Mouse (Mus musculus) frontal cortex, postnatal 14 days (tissue): ENCODE results near the gene Kidins220.

Experiments used
- DNase-seq, 2 experiments: peaks; one replicate each; pipeline ENCODE4 v3.0.0; 2022; ENCODE audit warnings: low spot score in 2 of 2

Gene Kidins220

GRCm38 (mm10) chr12:25026308-25026707 lies 51.6 kb downstream of the Kidins220 start:
- DNase-seq = no peak

DNA sequence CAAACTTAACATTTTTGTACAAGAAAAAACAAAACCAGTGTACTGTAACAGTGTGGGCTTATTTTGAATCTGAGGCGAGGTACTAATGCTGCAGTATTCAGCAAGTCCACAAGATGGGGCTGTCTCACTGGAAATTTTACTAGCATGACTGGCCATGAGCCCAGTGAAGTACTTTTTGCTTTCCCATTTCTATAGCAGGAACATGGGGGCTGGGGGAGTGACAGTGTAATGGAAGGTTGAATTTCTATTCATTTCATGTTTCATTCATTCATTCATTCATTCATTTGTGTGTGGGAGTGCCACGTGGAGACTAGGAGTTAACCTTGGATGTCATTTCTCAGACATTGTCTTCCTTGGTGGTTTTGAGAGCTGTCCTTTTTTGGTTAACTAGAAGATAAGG lies 52.7 kb downstream of the Kidins220 start:
- DNase-seq = peak; percentile 37 to 71

DNA sequence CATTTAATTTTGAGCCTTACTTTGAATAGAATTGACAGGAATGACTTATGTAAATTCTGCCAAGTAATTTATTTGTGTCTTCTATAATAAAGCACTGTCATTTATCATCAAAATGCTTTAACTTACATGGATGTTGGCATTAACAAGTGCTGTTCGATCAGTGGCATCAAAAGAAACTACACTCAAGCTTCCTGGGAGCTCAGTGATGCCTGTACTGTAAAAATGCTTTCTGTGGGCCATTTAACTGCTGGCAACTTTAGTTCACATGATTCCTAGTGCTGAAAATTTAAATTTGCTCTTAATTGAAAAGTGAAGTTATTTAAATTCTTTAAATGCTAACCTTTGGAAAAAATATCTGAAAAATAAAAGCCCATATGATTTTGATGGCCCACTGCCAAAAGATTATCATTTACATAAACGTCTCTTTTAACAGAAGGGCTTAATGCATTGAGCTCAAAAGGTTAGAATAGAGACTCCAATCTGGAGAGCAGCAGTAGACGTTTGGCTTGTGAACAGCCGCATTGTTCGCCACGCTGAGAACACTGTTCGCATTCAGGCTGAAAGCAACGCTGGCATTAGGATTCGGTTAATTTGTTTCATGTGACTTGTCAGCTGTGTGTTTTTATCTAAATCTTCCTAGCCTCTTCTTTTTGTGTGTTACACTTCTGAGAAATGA lies 59.1 kb downstream of the Kidins220 start:
- no peak for DNase-seq

DNA sequence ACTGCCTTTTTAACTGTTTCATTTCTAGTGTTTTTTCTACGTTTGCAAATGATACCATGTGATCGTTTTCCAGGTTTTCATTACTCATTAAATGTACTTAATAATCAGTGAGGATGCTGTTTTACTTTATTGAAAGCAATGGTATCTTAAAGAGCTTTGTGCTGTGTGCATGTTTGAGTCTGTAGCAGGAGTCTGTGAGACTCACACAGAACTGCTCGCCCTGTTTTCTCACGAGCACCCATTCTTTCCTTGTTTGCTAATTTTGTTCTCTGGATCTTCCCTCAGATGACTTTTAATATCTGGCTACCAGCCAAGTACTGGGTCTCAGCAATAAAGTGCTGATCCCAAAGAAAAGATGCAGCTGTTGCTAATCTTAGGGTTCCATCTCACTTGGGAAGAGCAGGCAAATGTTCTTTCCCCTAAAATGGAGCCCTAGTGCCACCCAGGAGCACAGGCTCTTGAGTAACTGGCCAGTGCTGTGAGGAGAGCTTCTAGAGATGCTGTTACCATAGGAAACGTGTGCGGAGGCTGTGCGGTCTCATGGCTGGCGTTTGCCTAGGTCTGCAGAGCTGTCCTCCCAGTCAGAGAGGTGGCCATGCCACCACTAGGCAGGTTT lies 59.7 kb downstream of the Kidins220 start:
- no peak for DNase-seq

- no peak for DNase-seq
Measured at GRCm38 (mm10) chr12:25036024-25036423, 61.3 kb downstream of the Kidins220 start.

DNA sequence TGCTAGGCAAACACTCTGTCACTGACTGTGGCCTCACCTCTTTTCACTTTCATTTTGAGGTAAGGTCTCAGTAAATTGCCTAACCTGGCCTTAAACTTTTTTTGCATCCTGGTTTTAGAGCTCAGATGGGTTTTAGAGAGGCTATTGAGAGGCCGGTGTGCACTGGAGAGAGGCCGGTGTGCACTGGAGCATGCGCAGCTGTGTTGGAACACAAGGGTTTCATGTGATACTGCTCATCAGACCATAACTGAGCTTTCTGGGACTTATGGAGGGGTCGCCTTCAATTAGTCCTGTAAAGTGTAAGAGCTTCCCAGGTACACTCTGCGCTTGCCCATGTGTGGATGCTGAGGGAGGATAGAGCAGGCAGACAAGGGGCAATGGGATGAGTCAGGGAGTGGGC lies 62.5 kb downstream of the Kidins220 start:
- DNase-seq = no peak

DNA sequence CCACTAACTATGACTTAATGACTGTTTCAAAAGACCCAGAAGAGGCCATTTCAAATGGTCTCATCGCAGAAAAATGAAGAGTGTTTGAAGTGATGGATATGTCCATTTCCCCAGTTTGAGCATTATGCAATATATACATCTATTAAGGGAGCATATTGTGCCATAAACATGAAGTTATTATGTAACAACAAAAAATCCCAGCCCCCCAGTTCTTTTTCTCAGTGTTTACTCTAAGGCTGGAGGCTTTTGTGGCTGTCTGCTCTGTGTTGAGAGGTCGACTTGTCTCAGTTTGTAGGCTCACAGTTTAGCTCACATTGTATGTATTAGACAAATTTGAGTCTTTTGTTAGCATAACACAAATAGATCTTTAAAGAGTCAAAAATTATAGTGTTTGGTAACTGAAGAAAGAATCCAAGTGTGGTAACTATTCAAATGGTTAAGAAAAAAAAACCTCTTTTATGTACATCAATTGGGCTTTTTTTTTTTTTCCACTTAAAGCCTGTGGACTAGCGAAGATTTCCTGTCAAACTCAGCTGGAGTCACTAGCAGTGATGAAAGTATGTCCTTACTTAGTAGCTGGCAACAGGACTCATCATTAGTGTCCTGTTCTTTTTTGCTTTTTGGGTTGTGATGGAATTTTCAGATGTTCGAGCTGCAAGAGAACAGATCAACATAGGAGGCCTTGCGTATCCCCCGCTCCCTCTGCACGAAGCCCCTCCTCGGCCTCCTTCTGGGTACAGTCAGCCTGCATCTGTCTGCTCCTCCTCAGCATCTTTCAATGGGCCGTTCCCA lies 63.2 kb downstream of the Kidins220 start:
- no peak for DNase-seq

DNA sequence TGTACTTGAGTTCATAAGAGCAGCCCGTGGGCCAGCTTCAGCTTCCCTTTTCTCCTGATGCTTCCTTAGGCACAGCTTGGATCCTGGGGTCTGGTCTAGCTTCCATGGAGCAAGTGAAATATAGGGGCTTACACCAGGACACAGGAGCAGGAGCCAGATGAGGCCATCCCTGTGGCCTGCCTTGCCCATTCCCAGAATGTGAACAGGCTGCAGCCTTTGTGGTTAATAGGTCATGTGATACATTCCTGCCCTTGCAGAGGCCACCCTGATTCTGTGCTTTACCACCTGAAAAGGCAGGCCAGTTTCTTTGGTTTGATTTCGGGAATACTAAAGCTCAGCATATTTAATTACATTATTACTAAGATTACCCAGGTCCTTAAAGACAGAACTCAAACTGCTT lies 69.3 kb downstream of the Kidins220 start:
- no peak for DNase-seq

GRCm38 (mm10) chr12:25044579-25044978 lies 69.9 kb downstream of the Kidins220 start:
- DNase-seq = no peak

- no peak for DNase-seq
Measured at GRCm38 (mm10) chr12:25049253-25049652, 74.5 kb downstream of the Kidins220 start.

- DNase-seq = no peak
Measured at GRCm38 (mm10) chr12:25054511-25054910, 79.8 kb downstream of the Kidins220 start.

GRCm38 (mm10) chr12:25054963-25055362 lies 80.2 kb downstream of the Kidins220 start:
- DNase-seq = no peak

GRCm38 (mm10) chr12:25059487-25060200 lies 84.9 kb downstream of the Kidins220 start:
- no peak for DNase-seq

GRCm38 (mm10) chr12:25060901-25061300 lies 86.2 kb downstream of the Kidins220 start:
- no peak for DNase-seq

GRCm38 (mm10) chr12:25062264-25062663 lies 87.5 kb downstream of the Kidins220 start:
- DNase-seq = no peak

GRCm38 (mm10) chr12:25073374-25073773 lies 98.6 kb downstream of the Kidins220 start:
- DNase-seq = no peak

- no peak for DNase-seq
Measured at GRCm38 (mm10) chr12:25074344-25074743, 99.6 kb downstream of the Kidins220 start.

GRCm38 (mm10) chr12:25083260-25084178 lies 108.8 kb downstream of the Kidins220 start:
- DNase-seq = no peak

GRCm38 (mm10) chr12:25086966-25087365 lies 112.2 kb downstream of the Kidins220 start:
- DNase-seq = no peak

- no peak for DNase-seq
Measured at GRCm38 (mm10) chr12:25089433-25089832, 114.7 kb downstream of the Kidins220 start.
